Mouse (Mus musculus) urinary bladder, postnatal 10 days (tissue): ENCODE measurements around the gene Pipox.

Experiments
- DNase-seq: peaks from one replicate; pipeline ENCODE4 v3.0.0; 2022; ENCODE audit warnings: low spot score

Gene Pipox

GRCm38 (mm10) chr11:77908468-77908867 lies 14.6 kb upstream of the Pipox start:
- no peak for DNase-seq

- DNase-seq: no peak
Measured at GRCm38 (mm10) chr11:77906747-77907174, 12.9 kb upstream of the Pipox start.

GRCm38 (mm10) chr11:77906097-77906687 lies 12.3 kb upstream of the Pipox start:
- DNase-seq: no peak

- no peak for DNase-seq
Measured at GRCm38 (mm10) chr11:77904707-77905106, 10.8 kb upstream of the Pipox start.

GRCm38 (mm10) chr11:77903761-77904160 lies 9.9 kb upstream of the Pipox start:
- no peak for DNase-seq

- no peak for DNase-seq
Measured at GRCm38 (mm10) chr11:77901775-77902355, 8.0 kb upstream of the Pipox start.

GRCm38 (mm10) chr11:77901366-77901765 lies 7.5 kb upstream of the Pipox start:
- no peak for DNase-seq

- no peak for DNase-seq
Measured at GRCm38 (mm10) chr11:77900696-77901095, 6.8 kb upstream of the Pipox start.

- no peak for DNase-seq
Measured at GRCm38 (mm10) chr11:77900187-77900586, 6.3 kb upstream of the Pipox start.

- DNase-seq: no peak
Measured at GRCm38 (mm10) chr11:77896820-77897805, 3.2 kb upstream of the Pipox start.

- no peak for DNase-seq
Measured at GRCm38 (mm10) chr11:77896480-77896819, 2.6 kb upstream of the Pipox start.

- no peak for DNase-seq
Measured at GRCm38 (mm10) chr11:77896011-77896410, 2.1 kb upstream of the Pipox start.

- no peak for DNase-seq
Measured at GRCm38 (mm10) chr11:77894967-77895366, 1.1 kb upstream of the Pipox start.

GRCm38 (mm10) chr11:77893283-77893682 lies 613 bp downstream of the Pipox start:
- DNase-seq: no peak

- no peak for DNase-seq
Measured at GRCm38 (mm10) chr11:77892883-77893282, 1.0 kb downstream of the Pipox start.

GRCm38 (mm10) chr11:77890648-77891258 lies 3.1 kb downstream of the Pipox start:
- DNase-seq: no peak

GRCm38 (mm10) chr11:77889484-77889883 lies 4.4 kb downstream of the Pipox start:
- no peak for DNase-seq

- no peak for DNase-seq
Measured at GRCm38 (mm10) chr11:77888846-77889245, 5.0 kb downstream of the Pipox start.

- no peak for DNase-seq
Measured at GRCm38 (mm10) chr11:77887373-77887960, 6.4 kb downstream of the Pipox start.

GRCm38 (mm10) chr11:77885246-77885575 lies 8.7 kb downstream of the Pipox start:
- no peak for DNase-seq

GRCm38 (mm10) chr11:77884524-77885245 lies 9.2 kb downstream of the Pipox start:
- DNase-seq: no peak

GRCm38 (mm10) chr11:77876760-77877148 lies 17.1 kb downstream of the Pipox start:
- DNase-seq: no peak
